Mouse (Mus musculus) E14TG2a.4 (cell line): ENCODE results near the gene Nrip1.
A peak's percentile ranks its signal among the peaks of the same experiment; 100 is the strongest.

Source experiments
- H3K27me3 ChIP-seq: 2 replicates; pipeline ENCODE4 v1.6.1; 2014; ENCODE audit warnings: low read length, control low read depth; ENCODE audit not compliant: insufficient read depth
- H3K36me3 ChIP-seq: 2 replicates; pipeline ENCODE4 v1.6.1; 2014; ENCODE audit warnings: low read length, control low read depth; ENCODE audit not compliant: insufficient read depth
- H3K4me1 ChIP-seq: replicated peaks from 2 replicates; pipeline ENCODE4 v1.6.1; 2014; ENCODE audit warnings: low read depth, low read length, control low read depth
- H3K4me3 ChIP-seq: replicated peaks from 2 replicates; pipeline ENCODE4 v1.5.1; 2014; ENCODE audit warnings: mild to moderate bottlenecking, low read length
- H3K9me3 ChIP-seq: 2 replicates; pipeline ENCODE4 v1.6.1; 2014; ENCODE audit warnings: low read length, control low read depth
- CTCF ChIP-seq: conservative IDR thresholded peaks from 2 replicates; pipeline ENCODE4 v1.5.1; 2014; ENCODE audit warnings: low read length
- NANOG ChIP-seq: IDR thresholded peaks from 2 replicates; pipeline ENCODE4 v1.6.1; 2014; ENCODE audit warnings: borderline replicate concordance, low read length, mixed read lengths
- POU5F1 ChIP-seq: IDR thresholded peaks from 2 replicates; pipeline ENCODE4 v1.6.1; 2014; ENCODE audit warnings: low read length, borderline replicate concordance

Nrip1 gene

DNA sequence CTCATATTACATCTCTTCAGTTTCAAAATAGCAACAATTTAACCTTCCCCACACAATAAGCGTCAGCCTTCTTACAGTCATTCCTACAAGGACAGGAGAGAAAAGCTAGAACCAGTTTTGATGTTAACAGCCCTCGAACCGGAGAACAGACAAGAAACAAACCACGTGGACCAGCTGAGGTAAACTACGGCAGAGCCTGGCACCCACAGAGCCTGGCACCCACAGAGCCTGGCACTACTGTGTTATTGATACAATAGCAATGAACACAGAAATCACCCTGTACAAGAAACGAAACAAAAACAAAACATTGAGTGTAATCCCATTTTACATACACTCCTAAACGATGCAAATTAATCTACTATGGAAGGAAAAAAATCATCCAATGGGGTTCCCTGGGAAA is 42.4 kb downstream of the Nrip1 start:
- H3K27me3 ChIP-seq = no peaks in the 10 kb centered on the region
- H3K4me3 ChIP-seq = no peak overlapping the region
- H3K9me3 ChIP-seq = peaks cover 1% of the 10 kb centered on the region; the same call in 1 of the 2 replicates
- H3K4me1 ChIP-seq = 0 out of 2 replicates have a peak, but pooled peaks cover 5% of the 10 kb centered on the region
- no peaks in the 10 kb centered on the region for H3K36me3 ChIP-seq
- TF ChIP-seq NANOG (no peak), CTCF (no peak), POU5F1 (no peak)

DNA sequence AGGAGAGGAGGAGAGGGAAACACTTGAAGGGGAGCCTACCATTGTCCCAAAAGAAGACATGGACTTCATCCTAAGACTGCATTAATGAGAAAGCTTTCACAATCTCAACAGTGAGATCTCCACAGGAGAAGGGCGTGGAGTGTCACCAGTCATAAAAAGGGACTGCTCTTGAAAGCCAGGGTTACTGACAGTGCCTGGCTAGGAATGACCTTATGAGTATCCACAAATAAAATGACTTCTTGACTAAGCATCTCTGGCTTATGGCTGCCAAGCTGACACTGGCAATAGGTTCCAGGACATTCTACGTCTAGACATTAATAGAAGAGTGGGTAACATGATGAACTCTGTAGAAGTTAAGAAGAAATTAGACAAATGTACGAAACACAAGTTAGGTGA is 48.3 kb downstream of the Nrip1 start:
- no peak for TF ChIP-seq POU5F1
- TF ChIP-seq CTCF = no peak
- TF ChIP-seq NANOG = no peak
- Histone ChIP-seq H3K9me3 (peaks cover 25% of the 10 kb centered on the region; the same call in 1 of the 2 replicates), H3K36me3 (no peaks in the 10 kb centered on the region), H3K27me3 (no peaks in the 10 kb centered on the region), H3K4me1 (peaks cover 42% of the 10 kb centered on the region), H3K4me3 (no peak overlapping the region)

DNA sequence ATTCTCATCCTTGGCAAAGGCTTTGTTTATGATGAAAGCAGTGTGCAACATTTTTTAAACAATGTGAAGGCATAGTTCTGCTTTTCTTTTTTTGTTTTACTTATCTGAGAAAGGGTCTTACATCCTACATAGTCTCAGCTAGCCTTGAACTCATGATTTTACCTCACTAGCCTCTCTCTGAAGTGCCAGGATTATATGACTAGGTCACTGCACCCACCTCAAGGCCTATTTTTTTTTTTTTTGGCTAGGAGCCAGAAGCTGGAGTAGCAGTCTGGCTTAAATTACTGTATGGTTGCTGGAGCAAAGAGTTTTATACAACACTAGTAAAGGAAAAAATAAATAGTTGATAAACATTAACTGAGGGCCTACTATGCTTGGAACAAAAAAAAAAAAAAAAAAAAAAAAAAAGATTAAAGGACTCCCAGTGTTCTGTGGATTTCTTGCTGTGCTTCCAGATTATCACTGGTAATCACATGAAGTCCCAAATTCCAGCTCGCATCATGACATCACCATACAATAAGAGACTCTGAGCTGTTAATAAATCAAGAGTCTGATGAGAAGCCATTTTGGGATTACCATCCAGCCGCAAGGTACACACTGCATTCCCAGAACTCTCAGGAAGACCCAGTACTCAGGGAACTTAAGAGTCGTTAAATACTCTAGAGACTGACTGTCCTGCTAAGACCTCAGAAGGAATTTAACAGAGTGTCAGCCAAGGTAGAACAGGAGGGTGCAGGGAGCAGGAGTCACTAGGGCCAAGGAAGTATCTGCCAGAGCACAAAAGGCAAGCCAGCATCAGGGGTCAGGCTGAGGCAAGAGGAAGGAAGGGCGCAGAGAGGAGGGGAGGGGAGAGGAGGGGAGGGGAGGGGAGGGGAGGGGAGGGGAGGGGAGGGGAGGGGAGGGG is 49.0 kb downstream of the Nrip1 start:
- no peak overlapping the region for H3K4me3 ChIP-seq
- peaks cover 48% of the 10 kb centered on the region for H3K4me1 ChIP-seq
- no peaks in the 10 kb centered on the region for H3K27me3 ChIP-seq
- no peaks in the 10 kb centered on the region for H3K36me3 ChIP-seq
- H3K9me3 ChIP-seq = peaks cover 31% of the 10 kb centered on the region
- TF ChIP-seq POU5F1 = no peak
- no peak for TF ChIP-seq CTCF
- TF ChIP-seq NANOG = no peak

DNA sequence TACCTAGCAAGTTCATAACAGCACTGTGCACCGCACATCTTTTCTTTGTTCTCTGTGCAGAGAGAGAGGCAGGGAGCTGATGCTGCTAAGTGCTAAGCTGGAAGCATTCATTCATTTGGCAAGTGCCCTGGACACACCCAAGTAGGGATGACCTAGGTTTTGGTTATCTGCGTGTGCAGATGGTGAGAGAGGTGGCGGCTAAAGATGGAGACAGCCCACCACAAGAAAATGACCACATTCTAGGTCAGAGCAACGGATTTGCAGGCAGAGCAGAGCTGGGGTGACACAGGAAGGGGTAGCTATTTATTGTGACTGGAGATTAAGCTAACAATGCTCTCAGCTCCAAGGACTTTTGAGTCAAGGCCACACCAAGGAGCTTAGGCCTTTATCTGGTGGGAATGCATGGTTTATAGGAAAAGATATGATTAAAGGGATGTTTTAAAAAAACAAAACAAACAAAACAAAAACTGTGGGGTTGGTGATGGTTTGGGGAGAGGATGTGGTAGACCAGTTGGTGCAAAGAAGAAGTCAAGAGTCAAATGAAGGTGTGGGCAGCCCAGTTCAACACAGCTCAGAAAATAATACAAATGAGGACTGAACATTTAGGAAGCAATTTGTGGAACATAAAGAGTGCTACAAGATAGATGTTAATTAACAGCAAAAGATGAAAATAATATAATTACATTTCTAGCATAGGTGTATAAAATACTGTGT is 49.9 kb downstream of the Nrip1 start:
- no peak overlapping the region for H3K4me3 ChIP-seq
- H3K27me3 ChIP-seq = no peaks in the 10 kb centered on the region
- H3K4me1 ChIP-seq = peaks cover 56% of the 10 kb centered on the region
- peaks cover 32% of the 10 kb centered on the region for H3K9me3 ChIP-seq
- TF ChIP-seq POU5F1 (no peak), CTCF (no peak), NANOG (no peak)
- no peaks in the 10 kb centered on the region for H3K36me3 ChIP-seq

DNA sequence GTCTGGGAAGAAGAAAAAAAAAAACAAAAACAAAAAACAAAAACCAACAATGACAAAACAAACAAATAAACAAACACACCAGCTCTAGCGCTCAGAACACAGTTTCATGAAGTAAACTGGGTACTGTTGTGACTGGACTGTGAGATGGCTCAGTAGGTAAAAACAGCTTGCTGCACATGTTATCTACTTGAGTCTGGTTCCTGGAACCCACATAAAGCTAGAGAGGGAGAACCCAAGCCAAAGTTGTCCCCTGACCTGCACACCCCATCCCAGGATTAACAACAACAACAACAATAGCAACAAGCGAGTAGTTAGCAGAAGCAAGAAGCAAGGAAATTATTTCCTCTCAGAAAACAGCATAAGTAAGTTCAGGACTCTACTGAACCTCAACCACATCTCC is 50.5 kb downstream of the Nrip1 start:
- H3K27me3 ChIP-seq = no peaks in the 10 kb centered on the region

DNA sequence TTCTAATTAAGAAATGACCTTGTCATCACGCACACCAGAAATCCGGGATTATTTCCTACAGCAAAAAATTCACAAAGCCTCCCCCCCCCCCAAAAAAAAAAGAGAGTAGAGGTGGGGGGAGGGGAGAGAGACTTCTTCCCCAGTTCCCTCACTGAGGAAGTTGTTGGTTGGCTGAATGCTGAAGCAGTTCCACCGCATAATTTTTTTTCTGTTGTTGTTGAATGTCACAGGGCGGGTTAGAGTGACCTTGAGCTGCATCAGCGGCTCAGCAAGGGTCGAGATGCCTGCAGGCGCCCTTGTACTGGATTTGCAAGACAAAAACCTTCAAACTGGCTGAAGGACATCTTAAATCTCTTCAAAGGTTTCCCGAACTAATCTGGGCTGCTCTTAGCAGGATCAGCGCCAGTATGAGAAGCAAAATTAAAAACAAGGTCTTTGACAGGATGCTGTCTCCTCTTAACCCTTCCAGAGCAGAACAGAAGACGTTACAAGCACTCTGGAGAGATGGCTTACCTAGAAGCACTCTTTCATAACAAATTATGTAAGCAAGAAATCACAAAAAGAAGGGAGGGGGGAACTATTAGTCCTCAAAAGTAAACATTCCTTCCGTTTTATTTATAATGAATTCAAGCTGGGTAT is 52.0 kb downstream of the Nrip1 start:
- TF ChIP-seq NANOG (peak; percentile 68; the same call in 1 of the 2 replicates), CTCF (no peak), POU5F1 (peak; percentile 45; the same call in 1 of the 2 replicates)
- peaks cover 66% of the 10 kb centered on the region for H3K4me1 ChIP-seq

More for the DNA sequence above, 50.5 kb downstream of the Nrip1 start:
- no peak for TF ChIP-seq CTCF
- TF ChIP-seq POU5F1 = no peak
- TF ChIP-seq NANOG = no peak
- Histone ChIP-seq H3K4me1 (peaks cover 62% of the 10 kb centered on the region), H3K9me3 (peaks cover 32% of the 10 kb centered on the region), H3K36me3 (no peaks in the 10 kb centered on the region), H3K4me3 (no peak overlapping the region)

DNA sequence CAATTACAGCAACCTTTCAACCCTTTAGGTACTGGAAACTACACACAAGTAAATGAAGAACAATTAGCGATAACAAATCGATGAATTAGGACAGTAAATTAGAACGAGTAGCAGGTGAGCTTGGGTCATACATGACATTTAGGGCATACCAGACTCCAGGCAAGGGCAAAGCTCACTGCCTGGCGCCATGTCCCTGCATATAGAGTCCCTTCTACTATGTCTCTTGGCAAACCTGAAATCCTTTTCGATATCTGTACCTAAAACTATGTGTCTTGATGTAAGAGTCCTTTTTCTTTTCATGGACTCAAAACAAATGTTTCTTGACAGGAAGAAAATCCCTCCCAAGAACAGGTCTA is 53.5 kb downstream of the Nrip1 start:
- H3K36me3 ChIP-seq = no peaks in the 10 kb centered on the region

More for the DNA sequence above, 52.0 kb downstream of the Nrip1 start:
- H3K36me3 ChIP-seq = no peaks in the 10 kb centered on the region
- no peaks in the 10 kb centered on the region for H3K27me3 ChIP-seq
- H3K9me3 ChIP-seq = peaks cover 32% of the 10 kb centered on the region
- H3K4me3 ChIP-seq = no peak overlapping the region

DNA sequence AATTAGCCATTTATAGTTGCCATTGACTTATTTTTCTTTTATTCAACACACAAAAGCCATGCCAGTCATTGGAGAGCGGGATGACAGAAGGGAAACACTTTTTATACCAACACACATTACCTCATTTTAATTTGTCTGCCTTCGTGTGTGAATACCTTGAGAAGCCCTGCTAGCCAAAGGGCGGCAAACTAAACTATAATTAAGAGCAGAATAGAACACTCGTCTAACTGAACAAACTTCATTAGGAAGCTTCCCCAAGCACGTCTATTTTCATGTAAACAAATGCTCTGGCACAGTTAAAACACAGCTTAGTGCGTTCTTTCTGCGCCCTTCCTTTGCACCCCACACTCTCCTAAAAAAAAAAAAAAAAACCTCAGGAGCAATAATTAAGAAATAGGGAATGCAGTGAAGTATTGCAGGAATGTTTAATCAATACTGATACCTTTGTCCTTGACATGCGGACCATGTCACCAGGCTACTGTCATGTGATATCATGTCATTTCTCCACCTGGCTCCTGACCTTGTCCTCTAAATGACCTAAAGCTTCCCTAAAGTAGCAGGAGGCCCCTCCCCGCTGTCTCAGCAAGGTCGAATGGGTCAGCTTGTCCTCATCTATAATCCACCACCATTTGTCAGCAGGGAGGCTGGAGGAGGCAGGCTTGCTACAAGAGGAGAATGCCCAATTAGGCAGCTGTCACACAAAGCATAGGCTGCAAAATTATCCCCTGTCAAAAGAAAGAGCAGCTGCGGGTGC is 54.1 kb downstream of the Nrip1 start:
- Histone ChIP-seq H3K9me3 (peaks cover 32% of the 10 kb centered on the region), H3K27me3 (no peaks in the 10 kb centered on the region), H3K4me1 (peaks cover 54% of the 10 kb centered on the region), H3K4me3 (no peak overlapping the region), H3K36me3 (no peaks in the 10 kb centered on the region)
- no peak for TF ChIP-seq POU5F1
- TF ChIP-seq CTCF = no peak
- no peak for TF ChIP-seq NANOG

More for the DNA sequence above, 53.5 kb downstream of the Nrip1 start:
- TF ChIP-seq CTCF = no peak
- peaks cover 32% of the 10 kb centered on the region for H3K9me3 ChIP-seq
- peaks cover 56% of the 10 kb centered on the region for H3K4me1 ChIP-seq
- no peak overlapping the region for H3K4me3 ChIP-seq
- no peaks in the 10 kb centered on the region for H3K27me3 ChIP-seq
